Mouse (Mus musculus) G1E (cell line): ENCODE results near the gene Syn3. TPM values are rescaled to one million over a fixed set of nuclear protein-coding genes. Genes with fewer than 3 reads are reported as not detected.

Experiments
- ATAC-seq: 2 replicates; pipeline ENCODE4 v1.8.0; 2016; ENCODE audit warnings: mild to moderate bottlenecking; ENCODE audit not compliant: insufficient number of reproducible peaks, poor library complexity, low FRiP score, severe bottlenecking; ENCODE audit errors: extremely low read depth
- DNase-seq: peaks from one replicate; pipeline ENCODE4 v3.0.0; 2012; ENCODE audit warnings: low spot score
- H3K27me3 ChIP-seq: 2 replicates; pipeline ENCODE4 v1.6.1; 2012; ENCODE audit warnings: mild to moderate bottlenecking, low read length, inconsistent platforms; ENCODE audit not compliant: insufficient read depth
- H3K36me3 ChIP-seq: replicated peaks from 2 replicates; pipeline ENCODE3; 2012; ENCODE audit warnings: mild to moderate bottlenecking, inconsistent platforms
- H3K4me1 ChIP-seq: 2 replicates; pipeline ENCODE4 v1.6.1; 2012; ENCODE audit warnings: low read depth, low read length, inconsistent platforms, mixed read lengths; ENCODE audit not compliant: insufficient read depth
- H3K4me3 ChIP-seq: 2 replicates; pipeline ENCODE4 v1.5.1; 2012; ENCODE audit warnings: low read depth, mild to moderate bottlenecking, inconsistent platforms, low read length, moderate library complexity, mixed read lengths
- H3K9me3 ChIP-seq: replicated peaks from 2 replicates; pipeline ENCODE4 v1.6.1; 2012; ENCODE audit warnings: inconsistent platforms
- CTCF ChIP-seq: IDR thresholded peaks from 2 replicates; pipeline ENCODE4 v1.5.1; 2012; ENCODE audit warnings: low read depth, low read length, inconsistent platforms, mixed read lengths
- GATA1 ChIP-seq: IDR thresholded peaks from 2 replicates; pipeline ENCODE4 v1.6.1; 2012; ENCODE audit warnings: borderline replicate concordance, low read length, inconsistent platforms, mixed read lengths
- GATA2 ChIP-seq: IDR thresholded peaks from 2 replicates; pipeline ENCODE4 v1.6.1; 2012; ENCODE audit warnings: low read depth, low read length, inconsistent platforms, borderline replicate concordance
- POLR2AphosphoS5 ChIP-seq: IDR thresholded peaks from 2 replicates; pipeline ENCODE4 v1.6.1; 2012; ENCODE audit warnings: low read depth, low read length, inconsistent platforms; ENCODE audit not compliant: insufficient replicate concordance
- TAL1 ChIP-seq: conservative IDR thresholded peaks from 2 replicates; pipeline ENCODE4 v1.6.1; 2012; ENCODE audit warnings: low read depth, low read length, inconsistent platforms, mixed read lengths
- polyA plus RNA-seq: library from polyadenylated mRNA; stranded (reverse); fragments of >175 nt; gene quantifications from 2 replicates; pipeline ENCODE4 v1.2.3, GENCODE M21; 2012
- total RNA-seq, 2 experiments: library from RNA; stranded (forward) in 1 of 2; stranded (reverse) in 1 of 2; fragments of 200-1000 nt in 1 of 2; fragments of >200 nt in 1 of 2; fragmentation: Nextera tagmentation in 1 of 2; gene quantifications; 2 replicates each; pipeline ENCODE4 v1.2.3; 2014 to 2017

The Syn3 gene
- total and polyA plus RNA-seq, 3 experiments: 0.44 TPM; not detected in 2

- Histone ChIP-seq H3K4me1 (no peaks in the 10 kb centered on the region), H3K4me3 (no peak overlapping the region), H3K27me3 (no peaks in the 10 kb centered on the region), H3K9me3 (no peaks in the 10 kb centered on the region), H3K36me3 (no peaks in the 10 kb centered on the region)
- no peak for ATAC-seq
- no peak for TF ChIP-seq GATA1
- no peak for TF ChIP-seq CTCF
- TF ChIP-seq TAL1: no peak
- TF ChIP-seq POLR2AphosphoS5: no peak
- TF ChIP-seq GATA2: no peak
- DNase-seq: no peak
Observed at GRCm38 (mm10) chr10:86176411-86176810, 322.3 kb downstream of the Syn3 start.

- no peak for TF ChIP-seq TAL1
- no peak for TF ChIP-seq GATA2
- no peak for TF ChIP-seq POLR2AphosphoS5
- Histone ChIP-seq H3K27me3 (no peaks in the 10 kb centered on the region), H3K4me1 (no peaks in the 10 kb centered on the region), H3K9me3 (no peaks in the 10 kb centered on the region), H3K36me3 (no peaks in the 10 kb centered on the region), H3K4me3 (no peak overlapping the region)
- ATAC-seq: no peak
- no peak for DNase-seq
Observed at GRCm38 (mm10) chr10:86174017-86174416, 324.7 kb downstream of the Syn3 start.

GRCm38 (mm10) chr10:86173284-86173683, 325.4 kb downstream of the Syn3 start:
- ATAC-seq (no peak), DNase-seq (no peak)
- Histone ChIP-seq H3K9me3 (no peaks in the 10 kb centered on the region), H3K27me3 (no peaks in the 10 kb centered on the region), H3K4me1 (no peaks in the 10 kb centered on the region), H3K4me3 (no peak overlapping the region), H3K36me3 (no peaks in the 10 kb centered on the region)
- no peak for TF ChIP-seq POLR2AphosphoS5
- TF ChIP-seq TAL1: no peak
- TF ChIP-seq GATA1: no peak
- no peak for TF ChIP-seq CTCF
- TF ChIP-seq GATA2: no peak

GRCm38 (mm10) chr10:86171246-86171645, 327.4 kb downstream of the Syn3 start:
- ATAC-seq (no peak), DNase-seq (no peak)
- H3K27me3 ChIP-seq: no peaks in the 10 kb centered on the region
- TF ChIP-seq GATA1 (no peak), TAL1 (no peak), CTCF (no peak), POLR2AphosphoS5 (no peak), GATA2 (no peak)
- H3K9me3 ChIP-seq: no peaks in the 10 kb centered on the region
- H3K36me3 ChIP-seq: no peaks in the 10 kb centered on the region
- H3K4me1 ChIP-seq: no peaks in the 10 kb centered on the region
- no peak overlapping the region for H3K4me3 ChIP-seq

GRCm38 (mm10) chr10:86168084-86168483, 330.6 kb downstream of the Syn3 start:
- ATAC-seq: no peak
- no peaks in the 10 kb centered on the region for H3K4me1 ChIP-seq
- H3K27me3 ChIP-seq: no peaks in the 10 kb centered on the region
- no peak overlapping the region for H3K4me3 ChIP-seq
- DNase-seq: no peak
- TF ChIP-seq CTCF (no peak), GATA2 (no peak), GATA1 (no peak), TAL1 (no peak), POLR2AphosphoS5 (no peak)
- no peaks in the 10 kb centered on the region for H3K36me3 ChIP-seq
- H3K9me3 ChIP-seq: no peaks in the 10 kb centered on the region

GRCm38 (mm10) chr10:86166854-86167268, 331.8 kb downstream of the Syn3 start:
- Histone ChIP-seq H3K9me3 (no peaks in the 10 kb centered on the region), H3K4me1 (no peaks in the 10 kb centered on the region), H3K4me3 (no peak overlapping the region), H3K36me3 (no peaks in the 10 kb centered on the region), H3K27me3 (no peaks in the 10 kb centered on the region)
- TF ChIP-seq GATA1 (no peak), CTCF (no peak), GATA2 (no peak), TAL1 (no peak), POLR2AphosphoS5 (no peak)
- DNase-seq (no peak), ATAC-seq (no peak)

GRCm38 (mm10) chr10:86164098-86164497, 334.6 kb downstream of the Syn3 start:
- no peak for TF ChIP-seq GATA1
- TF ChIP-seq CTCF: no peak
- TF ChIP-seq POLR2AphosphoS5: no peak
- TF ChIP-seq GATA2: no peak
- no peak for TF ChIP-seq TAL1
- H3K4me1 ChIP-seq: no peaks in the 10 kb centered on the region
- no peaks in the 10 kb centered on the region for H3K36me3 ChIP-seq
- H3K9me3 ChIP-seq: no peaks in the 10 kb centered on the region
- no peak overlapping the region for H3K4me3 ChIP-seq
- ATAC-seq: no peak
- DNase-seq: no peak
- H3K27me3 ChIP-seq: peaks cover 5% of the 10 kb centered on the region; the same call in 1 of the 2 replicates
